Mouse (Mus musculus) liver, adult 2 months (tissue): Measurements from ENCODE around the gene Cyb561a3. TPM values are rescaled to one million over a fixed set of nuclear protein-coding genes. Genes with fewer than 3 reads are reported as not detected.

Experiments
- DNase-seq: peaks from one replicate; pipeline ENCODE4 v3.0.0-alpha.2; 2011; ENCODE audit warnings: low read depth, low spot score; ENCODE audit errors: extremely low read depth
- H3K27ac ChIP-seq: fragments of 200-500 bp; replicated peaks from 2 replicates; pipeline ENCODE4 v1.5.1; 2012; ENCODE audit warnings: low read depth, mild to moderate bottlenecking, control low read depth, inconsistent platforms, low read length; ENCODE audit not compliant: insufficient read depth
- H3K27me3 ChIP-seq: fragments of 200-500 bp; 2 replicates; pipeline ENCODE4 v1.6.1; 2012; ENCODE audit warnings: mild to moderate bottlenecking, moderate library complexity, low read length, inconsistent platforms; ENCODE audit not compliant: control insufficient read depth, insufficient read depth
- H3K36me3 ChIP-seq: fragments of 200-500 bp; 2 replicates; pipeline ENCODE4 v1.6.1; 2012; ENCODE audit warnings: low read length, inconsistent platforms; ENCODE audit not compliant: control insufficient read depth, insufficient read depth
- H3K4me1 ChIP-seq: fragments of 200-500 bp; 2 replicates; pipeline ENCODE4 v1.6.1; 2011; ENCODE audit warnings: low read length; ENCODE audit not compliant: control insufficient read depth, insufficient read depth
- H3K4me3 ChIP-seq: fragments of 200-500 bp; 2 replicates; pipeline ENCODE4 v1.5.1; 2011; ENCODE audit warnings: low read depth, mild to moderate bottlenecking, control low read depth, low read length, moderate library complexity; ENCODE audit not compliant: insufficient read depth
- H3K79me2 ChIP-seq: fragments of 200-500 bp; 2 replicates; pipeline ENCODE4 v1.6.1; 2012; ENCODE audit warnings: inconsistent platforms, mild to moderate bottlenecking, low read length, moderate library complexity; ENCODE audit not compliant: control insufficient read depth, insufficient read depth
- H3K9ac ChIP-seq: fragments of 200-500 bp; 2 replicates; pipeline ENCODE4 v1.6.1; 2012; ENCODE audit warnings: low read depth, mild to moderate bottlenecking, control low read depth, inconsistent platforms, low read length
- CTCF ChIP-seq: fragments of 200-500 bp; IDR thresholded peaks from 2 replicates; pipeline ENCODE4 v1.5.1; 2011; ENCODE audit warnings: low read depth, low read length, control low read depth
- POLR2A ChIP-seq: fragments of 200-500 bp; IDR thresholded peaks from 2 replicates; pipeline ENCODE4 v1.6.1; 2011; ENCODE audit warnings: low read length, control low read depth; ENCODE audit not compliant: insufficient read depth; ENCODE audit errors: extremely low read depth
- WGBS: fragments of 180-500 bp; shearing (Covaris S2); methylation state at CpG from one replicate; pipeline ENCODE4 v1.1.7; 2018; 5-methylcytosine and 5-hydroxymethylcytosine counted together
- polyA plus RNA-seq: library from polyadenylated mRNA; depleted of rRNA; stranded (reverse); fragments of >200 nt; gene quantifications from 2 replicates; pipeline ENCODE4 v1.2.3, GENCODE M21; 2012
- total RNA-seq: library from RNA; depleted of rRNA; stranded (reverse); fragments of >200 nt; gene quantifications from 2 replicates; pipeline ENCODE4 v1.2.3, GENCODE M21; 2014

Cyb561a3 gene
- total and polyA plus RNA-seq, 2 experiments = 8.9 to 32.5 TPM

DNA sequence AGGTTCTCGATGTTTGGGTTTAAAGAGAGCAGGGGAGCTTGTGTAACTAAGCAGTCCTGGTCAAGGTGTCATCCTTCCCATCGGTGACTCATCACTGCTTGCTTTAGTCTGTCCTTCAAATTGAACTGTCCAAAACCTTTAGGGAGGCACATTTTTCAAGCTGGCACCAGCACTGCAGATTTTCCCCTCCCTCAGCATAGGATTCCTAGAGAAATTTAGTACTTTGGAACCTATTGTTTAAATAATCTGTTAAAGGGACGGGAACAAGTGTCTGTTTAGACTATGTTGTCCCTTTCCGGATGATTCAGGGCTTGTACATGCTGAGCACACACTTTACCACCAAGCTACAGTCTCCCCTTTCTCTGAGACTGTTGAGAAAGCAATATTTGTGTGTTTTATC is 11.8 kb upstream of the Cyb561a3 start:
- Histone ChIP-seq H3K4me1 (peaks cover 4% of the 10 kb centered on the region), H3K79me2 (no peaks in the 10 kb centered on the region), H3K9ac (no peak overlapping the region), H3K4me3 (no peak overlapping the region), H3K27ac (0 out of 2 replicates have a peak overlapping the region, but pooled peaks have one; percentile 44), H3K27me3 (no peaks in the 10 kb centered on the region), H3K36me3 (no peaks in the 10 kb centered on the region)
- DNase-seq = no peak
- 12% methylated on average over 4 of the region's 4 CpGs for WGBS
- no peak for TF ChIP-seq POLR2A
- no peak for TF ChIP-seq CTCF

DNA sequence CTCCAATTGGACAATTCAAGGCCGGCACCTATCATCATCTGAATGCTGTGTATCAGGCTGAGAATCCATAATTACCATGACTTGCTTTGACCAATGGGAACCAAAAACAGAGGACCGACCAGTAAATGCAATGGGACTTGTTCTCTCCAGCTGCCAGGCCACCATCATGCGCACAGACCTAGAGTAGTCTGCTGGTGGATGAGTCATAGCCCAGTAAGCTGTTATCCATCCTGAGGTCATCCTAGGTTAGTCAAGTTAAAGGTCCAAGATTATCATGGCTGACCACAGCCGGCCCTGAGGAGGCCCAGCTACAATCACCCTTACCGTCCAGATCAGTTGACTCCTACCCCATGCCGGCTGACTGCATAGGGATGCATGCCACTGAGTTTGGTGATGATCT is 7.3 kb upstream of the Cyb561a3 start:
- Histone ChIP-seq H3K9ac (no peak overlapping the region), H3K27me3 (no peaks in the 10 kb centered on the region), H3K27ac (no peak overlapping the region), H3K79me2 (no peaks in the 10 kb centered on the region), H3K4me1 (peaks cover 2% of the 10 kb centered on the region), H3K36me3 (peaks cover 3% of the 10 kb centered on the region; the same call in 1 of the 2 replicates), H3K4me3 (no peak overlapping the region)
- WGBS = 89% methylated on average over 6 of the region's 6 CpGs
- TF ChIP-seq CTCF = no peak
- TF ChIP-seq POLR2A = no peak
- no peak for DNase-seq

DNA sequence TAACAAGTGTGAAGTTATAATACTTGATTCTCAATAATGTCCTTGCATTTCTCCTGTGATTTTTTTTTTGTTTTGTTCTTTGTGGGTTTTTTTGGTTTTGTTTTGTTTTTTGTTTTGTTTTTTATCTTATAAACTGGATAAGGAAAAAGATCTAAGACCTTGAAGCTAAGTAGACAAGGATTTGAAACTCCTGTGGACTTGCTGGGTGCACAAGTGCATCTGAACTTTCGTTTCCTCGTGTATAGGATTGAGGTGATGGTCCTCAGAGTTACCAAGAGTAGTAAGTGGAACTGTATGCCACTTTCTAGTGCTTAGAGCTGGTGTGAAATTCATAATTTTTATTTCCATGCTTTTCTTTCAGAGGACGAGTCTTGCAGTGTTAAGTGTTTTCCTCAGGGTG is 3.1 kb downstream of the Cyb561a3 start:
- no peak overlapping the region for H3K27ac ChIP-seq
- no peak overlapping the region for H3K4me3 ChIP-seq
- 97% methylated on average over 3 of the region's 3 CpGs for WGBS
- H3K9ac ChIP-seq = no peak overlapping the region
- no peaks in the 10 kb centered on the region; the same call in 1 of the 2 replicates for H3K79me2 ChIP-seq
- TF ChIP-seq POLR2A (no peak), CTCF (no peak)
- H3K4me1 ChIP-seq = peaks cover 6% of the 10 kb centered on the region; the same call in 1 of the 2 replicates
- DNase-seq = no peak
- H3K36me3 ChIP-seq = peaks cover 11% of the 10 kb centered on the region; the same call in 1 of the 2 replicates
- H3K27me3 ChIP-seq = no peaks in the 10 kb centered on the region

GRCm38 (mm10) chr19:10580761-10581160 is 3.8 kb downstream of the Cyb561a3 start:
- peaks cover 8% of the 10 kb centered on the region; the same call in 1 of the 2 replicates for H3K4me1 ChIP-seq
- no peak for TF ChIP-seq CTCF
- TF ChIP-seq POLR2A = no peak
- H3K79me2 ChIP-seq = no peaks in the 10 kb centered on the region; the same call in 1 of the 2 replicates
- no peak overlapping the region for H3K27ac ChIP-seq
- no peak overlapping the region for H3K4me3 ChIP-seq
- DNase-seq = no peak
- peaks cover 11% of the 10 kb centered on the region; the same call in 1 of the 2 replicates for H3K36me3 ChIP-seq
- no peak overlapping the region for H3K9ac ChIP-seq
- WGBS = 81% methylated on average over 3 of the region's 3 CpGs
- no peaks in the 10 kb centered on the region for H3K27me3 ChIP-seq

DNA sequence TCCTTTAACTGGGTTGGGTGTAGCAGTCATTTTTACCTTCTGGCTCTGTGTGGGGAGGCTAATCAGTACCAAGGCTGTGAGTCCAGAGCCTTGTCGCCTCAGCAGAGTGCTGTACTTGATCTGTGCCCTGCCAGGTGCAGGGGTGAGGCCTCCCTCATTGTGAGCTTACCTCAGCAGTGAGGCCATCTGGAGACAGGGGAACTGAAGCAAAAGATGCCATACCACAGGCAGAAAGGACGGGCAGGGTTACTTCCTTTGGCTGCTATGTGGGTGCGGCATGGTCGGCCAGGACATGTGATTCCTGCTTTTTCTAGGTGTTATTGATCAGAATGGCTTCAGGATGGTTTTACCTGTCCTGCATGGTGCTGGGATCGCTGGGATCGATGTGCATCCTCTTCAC is 5.0 kb downstream of the Cyb561a3 start:
- WGBS = 91% methylated on average over 6 of the region's 6 CpGs
- Histone ChIP-seq H3K36me3 (peaks cover 13% of the 10 kb centered on the region; the same call in 1 of the 2 replicates), H3K27ac (no peak overlapping the region), H3K4me3 (no peak overlapping the region), H3K4me1 (peaks cover 6% of the 10 kb centered on the region; the same call in 1 of the 2 replicates), H3K79me2 (no peaks in the 10 kb centered on the region; the same call in 1 of the 2 replicates), H3K27me3 (no peaks in the 10 kb centered on the region), H3K9ac (no peak overlapping the region)
- no peak for TF ChIP-seq CTCF
- TF ChIP-seq POLR2A = no peak
- DNase-seq = no peak

DNA sequence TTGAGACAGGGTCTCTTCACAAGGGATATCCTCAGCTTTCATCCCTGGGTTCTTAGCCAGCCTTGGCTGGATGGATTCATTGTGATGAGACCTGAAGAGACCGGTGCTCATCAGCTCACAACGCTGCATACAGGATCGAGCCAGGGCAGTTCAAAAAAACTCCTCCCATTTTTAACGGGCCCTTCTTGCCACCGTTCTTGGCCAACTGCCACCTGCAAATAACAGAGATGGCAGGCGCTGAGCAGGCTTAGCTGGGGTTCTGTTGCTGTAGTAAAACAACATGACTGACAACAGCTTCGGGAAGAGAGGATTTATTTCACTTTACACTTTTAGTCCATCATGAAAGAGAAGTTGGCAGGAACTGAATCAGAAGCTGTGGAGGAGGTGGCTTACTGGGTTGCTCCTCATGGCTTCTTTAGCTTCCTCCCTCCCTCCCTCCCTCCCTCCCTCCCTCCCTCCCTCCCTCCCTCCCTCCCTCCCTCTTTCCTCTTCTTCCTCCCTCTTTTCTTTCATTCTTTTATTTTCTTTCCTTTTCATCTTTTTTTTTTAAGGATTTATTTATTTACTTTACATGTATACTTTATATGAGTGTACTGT is 6.7 kb downstream of the Cyb561a3 start:
- TF ChIP-seq CTCF (no peak), POLR2A (no peak)
- Histone ChIP-seq H3K79me2 (no peaks in the 10 kb centered on the region), H3K27me3 (no peaks in the 10 kb centered on the region), H3K4me3 (no peak overlapping the region), H3K9ac (no peak overlapping the region), H3K27ac (no peak overlapping the region), H3K36me3 (peaks cover 13% of the 10 kb centered on the region; the same call in 1 of the 2 replicates), H3K4me1 (peaks cover 7% of the 10 kb centered on the region; the same call in 1 of the 2 replicates)
- no peak for DNase-seq
- WGBS = 26% methylated on average over 7 of the region's 7 CpGs
